Mouse (Mus musculus) monocyte, adult 59 days (primary cell): ENCODE results near the gene Slf2. TPM values are rescaled to one million over a fixed set of nuclear protein-coding genes. Genes with fewer than 3 reads are reported as not detected.

Experiments
- total RNA-seq, 2 experiments: library from RNA; stranded (reverse); gene quantifications; one replicate each; pipeline ENCODE4 v1.2.4; 2023

The Slf2 gene
- 10 to 100 TPM; 46.7 to 47.6 TPM for total RNA-seq

GRCm38 (mm10) chr19:44930744-44931453 lies at the start of gene Slf2:
Gene Slf2, plus strand, starts transcription at chr19:44931151.

GRCm38 (mm10) chr19:44988831-44989566 lies 58.0 kb downstream of the Slf2 start, which contains the start of gene Sema4g:
Gene Sema4g, plus strand, starts transcription at chr19:44989101.

GRCm38 (mm10) chr19:45005444-45005843 lies 74.5 kb downstream of the Slf2 start, which contains the start of gene Twnk:
Gene Twnk, plus strand, starts transcription at chr19:45005663.

GRCm38 (mm10) chr19:45005957-45006712 lies 75.2 kb downstream of the Slf2 start, which contains the start of gene Mrpl43:
Gene Mrpl43, minus strand, starts transcription at chr19:45006442.

GRCm38 (mm10) chr19:45014335-45014971 lies 83.5 kb downstream of the Slf2 start, which contains the start of gene Lzts2:
Gene Lzts2, plus strand, starts transcription at chr19:45014414.

Other genes with a start within 250 kb of the Slf2 start
- not detected for gene Pax2, start 175.1 kb upstream of the Slf2 start, total RNA-seq
- gene Sema4g, start 58.0 kb downstream of the Slf2 start, total RNA-seq = under 1 TPM; 0.15 to 0.71 TPM
- gene Twnk, start 74.5 kb downstream of the Slf2 start, total RNA-seq = 1 to 10 TPM; 9.0 to 9.1 TPM
- gene Mrpl43, start 75.3 kb downstream of the Slf2 start, total RNA-seq = 10 to 100 TPM; 35.9 to 39.9 TPM
- gene Lzts2, start 83.3 kb downstream of the Slf2 start, total RNA-seq = under 1 TPM in 1 of 2 experiments, not detected in 1; 0.31 TPM
- gene Pdzd7, start 114.6 kb downstream of the Slf2 start, total RNA-seq = not detected
- 10 to 100 TPM; 79.0 to 87.6 TPM for gene Sfxn3, start 116.4 kb downstream of the Slf2 start, total RNA-seq
- gene Kazald1, start 144.1 kb downstream of the Slf2 start, total RNA-seq = under 1 TPM; 0.42 to 0.55 TPM
- under 1 TPM in 1 of 2 experiments, not detected in 1; 0.24 TPM for gene Tlx1, start 219.5 kb downstream of the Slf2 start, total RNA-seq